Mouse (Mus musculus) G1E (cell line): ENCODE results near the gene Grid2ip. TPM values are rescaled to one million over a fixed set of nuclear protein-coding genes. Genes with fewer than 3 reads are reported as not detected.

Source experiments
- ATAC-seq: 2 replicates; pipeline ENCODE4 v1.8.0; 2016; ENCODE audit warnings: mild to moderate bottlenecking; ENCODE audit not compliant: insufficient number of reproducible peaks, poor library complexity, low FRiP score, severe bottlenecking; ENCODE audit errors: extremely low read depth
- DNase-seq: peaks from one replicate; pipeline ENCODE4 v3.0.0; 2012; ENCODE audit warnings: low spot score
- H3K27me3 ChIP-seq: 2 replicates; pipeline ENCODE4 v1.6.1; 2012; ENCODE audit warnings: mild to moderate bottlenecking, low read length, inconsistent platforms; ENCODE audit not compliant: insufficient read depth
- H3K36me3 ChIP-seq: replicated peaks from 2 replicates; pipeline ENCODE3; 2012; ENCODE audit warnings: mild to moderate bottlenecking, inconsistent platforms
- H3K4me1 ChIP-seq: 2 replicates; pipeline ENCODE4 v1.6.1; 2012; ENCODE audit warnings: low read depth, low read length, inconsistent platforms, mixed read lengths; ENCODE audit not compliant: insufficient read depth
- H3K4me3 ChIP-seq: 2 replicates; pipeline ENCODE4 v1.5.1; 2012; ENCODE audit warnings: low read depth, mild to moderate bottlenecking, inconsistent platforms, low read length, moderate library complexity, mixed read lengths
- H3K9me3 ChIP-seq: replicated peaks from 2 replicates; pipeline ENCODE4 v1.6.1; 2012; ENCODE audit warnings: inconsistent platforms
- CTCF ChIP-seq: IDR thresholded peaks from 2 replicates; pipeline ENCODE4 v1.5.1; 2012; ENCODE audit warnings: low read depth, low read length, inconsistent platforms, mixed read lengths
- GATA1 ChIP-seq: IDR thresholded peaks from 2 replicates; pipeline ENCODE4 v1.6.1; 2012; ENCODE audit warnings: borderline replicate concordance, low read length, inconsistent platforms, mixed read lengths
- GATA2 ChIP-seq: IDR thresholded peaks from 2 replicates; pipeline ENCODE4 v1.6.1; 2012; ENCODE audit warnings: low read depth, low read length, inconsistent platforms, borderline replicate concordance
- POLR2AphosphoS5 ChIP-seq: IDR thresholded peaks from 2 replicates; pipeline ENCODE4 v1.6.1; 2012; ENCODE audit warnings: low read depth, low read length, inconsistent platforms; ENCODE audit not compliant: insufficient replicate concordance
- TAL1 ChIP-seq: conservative IDR thresholded peaks from 2 replicates; pipeline ENCODE4 v1.6.1; 2012; ENCODE audit warnings: low read depth, low read length, inconsistent platforms, mixed read lengths
- polyA plus RNA-seq: library from polyadenylated mRNA; stranded (reverse); fragments of >175 nt; gene quantifications from 2 replicates; pipeline ENCODE4 v1.2.3, GENCODE M21; 2012
- total RNA-seq, 2 experiments: library from RNA; stranded (forward) in 1 of 2; stranded (reverse) in 1 of 2; fragments of 200-1000 nt in 1 of 2; fragments of >200 nt in 1 of 2; fragmentation: Nextera tagmentation in 1 of 2; gene quantifications; 2 replicates each; pipeline ENCODE4 v1.2.3; 2014 to 2017

Grid2ip gene
- total and polyA plus RNA-seq, 3 experiments: 0.05 TPM; not detected in 2

- peaks cover 64% of the 10 kb centered on the region for H3K36me3 ChIP-seq
- H3K4me1 ChIP-seq: peaks cover 53% of the 10 kb centered on the region
- H3K9me3 ChIP-seq: peaks cover under 1% of the 10 kb centered on the region; the same call in 1 of the 2 replicates
- TF ChIP-seq CTCF (no peak), GATA2 (no peak), POLR2AphosphoS5 (no peak), TAL1 (no peak), GATA1 (no peak)
- DNase-seq: no peak
- H3K4me3 ChIP-seq: no peak overlapping the region
- ATAC-seq: no peak
- H3K27me3 ChIP-seq: no peaks in the 10 kb centered on the region
These were observed 49.4 kb downstream of the Grid2ip start for GRCm38 (mm10) chr5:143406548-143406947.

GRCm38 (mm10) chr5:143409239-143409638 is 52.1 kb downstream of the Grid2ip start:
- no peak for ATAC-seq
- H3K4me3 ChIP-seq: no peak overlapping the region
- H3K36me3 ChIP-seq: peaks cover 84% of the 10 kb centered on the region
- DNase-seq: no peak
- TF ChIP-seq TAL1 (no peak), POLR2AphosphoS5 (no peak), GATA2 (no peak), CTCF (no peak), GATA1 (no peak)
- no peaks in the 10 kb centered on the region for H3K27me3 ChIP-seq
- H3K4me1 ChIP-seq: peaks cover 58% of the 10 kb centered on the region
- peaks cover 21% of the 10 kb centered on the region for H3K9me3 ChIP-seq

- peaks cover 87% of the 10 kb centered on the region for H3K36me3 ChIP-seq
- peaks cover 47% of the 10 kb centered on the region for H3K4me1 ChIP-seq
- H3K27me3 ChIP-seq: no peaks in the 10 kb centered on the region
- TF ChIP-seq CTCF: no peak
- DNase-seq (no peak), ATAC-seq (no peak)
- H3K9me3 ChIP-seq: peaks cover 27% of the 10 kb centered on the region
- no peak overlapping the region for H3K4me3 ChIP-seq
These were observed 53.8 kb downstream of the Grid2ip start for GRCm38 (mm10) chr5:143410841-143411395.

- TF ChIP-seq GATA2 (no peak), GATA1 (no peak), POLR2AphosphoS5 (no peak), TAL1 (no peak), CTCF (no peak)
- Histone ChIP-seq H3K36me3 (peaks cover 87% of the 10 kb centered on the region), H3K4me3 (no peak overlapping the region), H3K4me1 (peaks cover 13% of the 10 kb centered on the region), H3K9me3 (no peaks in the 10 kb centered on the region), H3K27me3 (no peaks in the 10 kb centered on the region)
- ATAC-seq: no peak
- no peak for DNase-seq
These were observed 64.3 kb downstream of the Grid2ip start for GRCm38 (mm10) chr5:143421484-143421883.

- DNase-seq: no peak
- Histone ChIP-seq H3K9me3 (no peaks in the 10 kb centered on the region), H3K4me3 (no peak overlapping the region), H3K27me3 (no peaks in the 10 kb centered on the region), H3K36me3 (peaks cover 75% of the 10 kb centered on the region), H3K4me1 (peaks cover 13% of the 10 kb centered on the region)
- no peak for ATAC-seq
- no peak for TF ChIP-seq GATA2
- TF ChIP-seq POLR2AphosphoS5: no peak
- no peak for TF ChIP-seq CTCF
- no peak for TF ChIP-seq TAL1
- TF ChIP-seq GATA1: no peak
These were observed 65.9 kb downstream of the Grid2ip start for GRCm38 (mm10) chr5:143422990-143423389.

GRCm38 (mm10) chr5:143423899-143424519 is 66.9 kb downstream of the Grid2ip start:
- H3K4me1 ChIP-seq: peaks cover 13% of the 10 kb centered on the region
- H3K9me3 ChIP-seq: no peaks in the 10 kb centered on the region
- peak; percentile 73 for TF ChIP-seq CTCF
- TF ChIP-seq GATA1: no peak
- no peak for TF ChIP-seq TAL1
- no peak for TF ChIP-seq POLR2AphosphoS5
- H3K4me3 ChIP-seq: no peak overlapping the region
- H3K27me3 ChIP-seq: no peaks in the 10 kb centered on the region
- ATAC-seq (peak; percentile 8; the same call in 1 of the 2 replicates), DNase-seq (peak; percentile 58)
- H3K36me3 ChIP-seq: peaks cover 65% of the 10 kb centered on the region

- Histone ChIP-seq H3K4me1 (no peaks in the 10 kb centered on the region), H3K27me3 (peaks cover 18% of the 10 kb centered on the region; the same call in 1 of the 2 replicates), H3K36me3 (no peaks in the 10 kb centered on the region), H3K9me3 (no peaks in the 10 kb centered on the region), H3K4me3 (no peak overlapping the region)
- TF ChIP-seq TAL1 (no peak), GATA1 (no peak), POLR2AphosphoS5 (no peak), CTCF (peak; percentile 77), GATA2 (no peak)
- ATAC-seq: peak; percentile 22; the same call in 1 of the 2 replicates
- peak; percentile 50 for DNase-seq
These were observed 77.3 kb downstream of the Grid2ip start for GRCm38 (mm10) chr5:143434421-143434820.
